Mouse (Mus musculus) lung, embryonic 16.5 days (tissue): ENCODE data around the gene Rpl5. TPM values are rescaled to one million over a fixed set of nuclear protein-coding genes. Genes with fewer than 3 reads are reported as not detected.
"Not testable (repeated sequence)": the region's sequence is repeated elsewhere in the genome, so short reads cannot be mapped to it uniquely, and the experiment has no call there.

ENCODE experiments used
- ATAC-seq: fragments of 200-750 bp; cut with Nextera tagmentation; 2 replicates; pipeline ENCODE4 v1.8.0; 2017; ENCODE audit warnings: low read depth, mild to moderate bottlenecking, moderate library complexity
- H3K27ac ChIP-seq: fragments of 300-500 bp; sonication (generic); 2 replicates; pipeline ENCODE4 v1.5.1; 2014; ENCODE audit warnings: mild to moderate bottlenecking, control low read depth, low read length
- H3K27me3 ChIP-seq: fragments of 300-500 bp; sonication (generic); 2 replicates; pipeline ENCODE4 v1.6.1; 2014; ENCODE audit warnings: low read depth, low read length, mixed read lengths; ENCODE audit not compliant: control insufficient read depth, insufficient read depth
- H3K36me3 ChIP-seq: fragments of 300-500 bp; sonication (generic); 2 replicates; pipeline ENCODE4 v1.6.1; 2014; ENCODE audit warnings: low read length; ENCODE audit not compliant: control insufficient read depth, insufficient read depth
- H3K4me1 ChIP-seq: fragments of 300-500 bp; sonication (generic); replicated peaks from 2 replicates; pipeline ENCODE4 v1.6.1; 2014; ENCODE audit warnings: low read length, mixed read lengths; ENCODE audit not compliant: control insufficient read depth, insufficient read depth
- H3K4me2 ChIP-seq: fragments of 300-500 bp; sonication (generic); 2 replicates; pipeline ENCODE4 v1.6.1; 2014; ENCODE audit warnings: low read depth, low read length, control low read depth
- H3K4me3 ChIP-seq: fragments of 300-500 bp; sonication (generic); 2 replicates; pipeline ENCODE4 v1.5.1; 2014; ENCODE audit warnings: mild to moderate bottlenecking, low read length, control low read depth
- H3K9ac ChIP-seq: fragments of 300-500 bp; sonication (generic); 2 replicates; pipeline ENCODE4 v1.6.1; 2014; ENCODE audit warnings: low read length, control low read depth
- H3K9me3 ChIP-seq: fragments of 300-500 bp; sonication (generic); 2 replicates; pipeline ENCODE4 v1.6.1; 2016; ENCODE audit warnings: low read length; ENCODE audit not compliant: control insufficient read depth
- WGBS: fragments of 180-500 bp; shearing (Covaris S2); extraction: QIAGEN DNeasy Blood & Tissue Kit; methylation state at CpG from one replicate; pipeline ENCODE4 v1.1.7; 2014; 5-methylcytosine and 5-hydroxymethylcytosine counted together
- polyA plus RNA-seq: library from polyadenylated mRNA; unstranded; fragments of >200 nt; fragmentation: Nextera tagmentation; extraction: Ambion mirVana; gene quantifications from 2 replicates; pipeline ENCODE4 v1.2.1, GENCODE M21; 2015

Rpl5 gene
- polyA plus RNA-seq, 1 experiment from 2014 or later = 63.5 TPM

DNA sequence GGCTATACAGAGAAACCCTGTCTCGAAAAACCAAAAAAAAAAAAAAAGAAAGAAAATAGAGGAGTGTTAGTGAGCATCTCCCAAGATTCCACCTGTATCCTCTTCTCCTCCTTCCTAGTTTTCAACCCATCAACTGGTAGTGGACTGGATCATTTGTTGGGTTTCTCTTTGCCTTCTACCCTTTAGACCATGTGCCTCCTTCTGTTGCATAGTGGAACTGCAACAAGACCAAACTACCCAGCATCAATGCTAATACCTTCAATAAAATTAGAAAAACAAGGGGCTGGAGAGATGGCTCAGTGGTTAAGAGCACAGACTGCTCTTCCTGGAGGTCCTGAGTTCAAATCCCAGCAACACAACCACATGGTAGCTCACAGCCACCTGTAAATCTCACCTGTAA is 8.8 kb upstream of the Rpl5 start:
- not testable (repeated sequence) for H3K4me2 ChIP-seq, H3K4me1 ChIP-seq, H3K36me3 ChIP-seq, H3K9me3 ChIP-seq, H3K4me3 ChIP-seq, H3K27me3 ChIP-seq, H3K9ac ChIP-seq, H3K27ac ChIP-seq
- peak; percentile 45; the same call in 1 of the 2 replicates for ATAC-seq
- WGBS = 60% methylated on average over 1 of the region's 1 CpGs

DNA sequence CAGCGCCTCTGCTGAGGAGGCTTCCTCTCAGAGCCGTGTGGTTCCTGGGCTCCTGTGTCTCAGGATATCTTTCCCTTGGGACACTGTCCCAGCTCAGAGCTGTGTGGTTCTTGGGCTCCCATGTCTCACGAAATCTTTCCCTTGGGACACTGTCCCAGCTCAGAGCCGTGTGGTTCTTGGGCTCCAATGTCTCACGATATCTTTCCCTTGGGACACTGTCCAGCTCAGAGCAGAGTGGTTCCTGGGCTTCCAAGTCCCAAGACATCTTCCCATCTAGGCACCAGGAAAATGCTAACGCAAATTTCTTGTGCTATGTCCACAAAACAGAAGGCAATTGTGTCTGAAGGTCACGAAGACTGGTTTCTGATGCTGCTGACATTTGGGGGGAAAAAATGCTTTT is 5.6 kb upstream of the Rpl5 start:
- Histone ChIP-seq H3K9me3 (no peaks in the 10 kb centered on the region), H3K27me3 (no peaks in the 10 kb centered on the region), H3K4me2 (no peak overlapping the region), H3K4me1 (no peaks in the 10 kb centered on the region), H3K4me3 (no peak overlapping the region), H3K36me3 (no peaks in the 10 kb centered on the region), H3K9ac (no peak overlapping the region), H3K27ac (no peak overlapping the region)
- WGBS = 62% methylated on average over 7 of the region's 7 CpGs
- no peak for ATAC-seq

DNA sequence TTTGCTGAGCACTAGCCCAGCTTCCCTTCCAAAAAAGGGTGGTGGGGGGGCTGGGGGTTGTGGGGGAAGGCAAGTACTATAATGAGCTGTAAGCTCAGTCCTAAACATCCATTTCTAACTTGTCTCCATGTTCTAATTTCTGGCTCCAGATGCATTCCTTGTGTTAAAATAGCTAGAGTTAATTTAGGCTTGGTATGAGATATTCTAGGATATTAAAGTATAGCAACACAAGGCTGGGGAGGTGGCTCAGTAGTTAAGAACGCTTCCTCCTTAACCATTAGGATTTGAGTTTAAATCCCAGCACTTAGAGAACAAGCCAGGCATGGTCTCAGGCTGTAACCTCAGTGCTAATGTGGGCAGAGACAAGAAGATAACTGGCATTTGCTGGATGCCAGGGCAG is 4.0 kb upstream of the Rpl5 start:
- Histone ChIP-seq H3K36me3 (no peaks in the 10 kb centered on the region), H3K9ac (no peak overlapping the region)
- 73% methylated on average over 1 of the region's 1 CpGs for WGBS

DNA sequence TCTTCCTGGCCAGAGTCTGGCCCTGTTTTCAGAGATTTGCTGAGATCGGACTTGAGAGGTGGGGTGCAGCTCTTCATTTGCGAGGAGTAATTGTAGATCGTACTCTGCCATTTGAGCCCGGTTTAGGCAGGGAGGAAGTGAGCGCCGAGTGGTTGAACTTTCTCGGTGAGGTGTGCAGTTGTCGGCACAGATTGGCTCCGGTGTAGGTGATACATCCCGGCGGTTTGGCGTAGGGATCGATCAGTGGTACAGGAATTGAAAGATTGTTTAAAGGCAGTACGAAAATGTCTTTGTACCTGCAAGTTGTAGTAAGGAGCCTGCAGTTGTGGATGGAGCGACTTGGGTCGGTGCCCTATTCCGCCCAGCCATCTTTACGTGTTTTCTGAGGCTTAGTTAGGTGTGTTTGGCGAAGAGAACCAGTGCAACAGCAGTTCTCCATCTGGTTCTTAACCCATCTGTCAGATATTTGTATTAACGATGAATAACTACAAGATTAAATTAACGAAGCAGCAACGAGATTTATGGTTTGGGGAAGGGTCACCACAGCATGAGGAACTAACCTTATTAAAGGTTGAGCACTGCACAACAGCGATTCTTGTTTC is 813 bp downstream of the Rpl5 start:
- WGBS = under 1% methylated on average over 23 of the region's 23 CpGs
- peak overlapping the region; percentile 100 for H3K9ac ChIP-seq

More for the DNA sequence above, 4.0 kb upstream of the Rpl5 start:
- Histone ChIP-seq H3K27ac (no peak overlapping the region), H3K27me3 (no peaks in the 10 kb centered on the region), H3K4me1 (no peaks in the 10 kb centered on the region), H3K4me2 (no peak overlapping the region), H3K9me3 (no peaks in the 10 kb centered on the region), H3K4me3 (no peak overlapping the region)
- no peak for ATAC-seq

DNA sequence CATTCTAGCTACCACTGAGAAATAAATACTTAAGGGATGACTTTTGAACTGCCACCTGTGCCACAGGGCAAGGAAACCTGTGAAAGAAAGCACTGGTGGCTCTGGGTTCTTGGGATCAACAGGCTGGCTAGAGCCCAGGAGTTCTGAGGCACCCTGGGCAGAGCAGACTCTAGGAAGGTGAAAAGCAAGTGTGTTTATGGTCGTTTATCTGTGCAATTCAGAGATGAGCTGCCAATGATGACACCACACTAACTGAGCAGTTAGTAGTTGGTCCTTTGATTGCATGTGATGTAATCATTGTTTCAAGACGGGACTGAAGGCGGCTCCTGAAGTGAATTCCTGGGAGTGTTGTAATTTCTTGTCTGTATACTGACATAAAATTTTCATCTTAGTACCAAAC is 4.0 kb downstream of the Rpl5 start:
- Histone ChIP-seq H3K9ac (no peak overlapping the region), H3K4me2 (no peak overlapping the region), H3K4me3 (no peak overlapping the region), H3K36me3 (peaks cover 62% of the 10 kb centered on the region), H3K4me1 (peaks cover 5% of the 10 kb centered on the region; the same call in 1 of the 2 replicates), H3K27ac (no peak overlapping the region), H3K27me3 (no peaks in the 10 kb centered on the region), H3K9me3 (no peaks in the 10 kb centered on the region)
- no peak for ATAC-seq
- WGBS = 56% methylated on average over 3 of the region's 3 CpGs

More for the DNA sequence above, 813 bp downstream of the Rpl5 start:
- Histone ChIP-seq H3K4me2 (peak overlapping the region; percentile 86), H3K27ac (peak overlapping the region; percentile 70), H3K27me3 (no peaks in the 10 kb centered on the region), H3K9me3 (no peaks in the 10 kb centered on the region), H3K4me1 (peaks cover 5% of the 10 kb centered on the region; the same call in 1 of the 2 replicates), H3K4me3 (peak overlapping the region; percentile 100), H3K36me3 (peaks cover 33% of the 10 kb centered on the region)
- no peak for ATAC-seq

DNA sequence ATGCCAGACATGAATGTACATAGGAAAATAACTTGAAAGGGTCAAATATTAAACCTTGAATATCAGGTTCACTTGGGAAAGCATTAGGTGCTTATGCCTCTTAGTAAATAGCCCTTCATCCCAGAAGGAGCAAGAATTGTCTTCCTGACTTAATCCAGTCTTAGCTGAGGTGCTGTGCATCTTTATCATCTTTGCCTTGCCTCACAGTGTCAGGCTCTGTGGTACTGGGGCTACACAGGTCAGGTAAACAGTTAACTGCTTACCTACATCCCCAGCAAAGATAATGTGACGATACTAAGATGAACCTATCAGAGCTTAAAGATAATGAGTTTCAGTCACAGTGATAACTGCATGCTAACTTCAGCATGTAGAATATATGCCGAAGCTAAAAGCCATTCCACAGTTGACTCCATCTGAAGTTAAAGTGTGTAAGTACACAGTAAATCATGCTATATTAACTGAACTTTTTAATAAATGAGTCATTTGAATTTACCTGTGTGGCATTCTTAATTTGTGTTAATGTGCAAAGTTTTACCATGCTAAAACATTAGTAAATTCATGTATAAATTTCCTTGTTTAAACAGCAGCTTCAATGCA is 8.3 kb downstream of the Rpl5 start:
- H3K4me1 ChIP-seq = no peaks in the 10 kb centered on the region
- no peak overlapping the region for H3K27ac ChIP-seq
- no peak for ATAC-seq
- H3K36me3 ChIP-seq = peaks cover 57% of the 10 kb centered on the region
- no peak overlapping the region for H3K9ac ChIP-seq
- WGBS = 84% methylated on average over 2 of the region's 2 CpGs
- no peaks in the 10 kb centered on the region for H3K27me3 ChIP-seq
- no peak overlapping the region for H3K4me2 ChIP-seq
- no peak overlapping the region for H3K4me3 ChIP-seq
- no peaks in the 10 kb centered on the region for H3K9me3 ChIP-seq

DNA sequence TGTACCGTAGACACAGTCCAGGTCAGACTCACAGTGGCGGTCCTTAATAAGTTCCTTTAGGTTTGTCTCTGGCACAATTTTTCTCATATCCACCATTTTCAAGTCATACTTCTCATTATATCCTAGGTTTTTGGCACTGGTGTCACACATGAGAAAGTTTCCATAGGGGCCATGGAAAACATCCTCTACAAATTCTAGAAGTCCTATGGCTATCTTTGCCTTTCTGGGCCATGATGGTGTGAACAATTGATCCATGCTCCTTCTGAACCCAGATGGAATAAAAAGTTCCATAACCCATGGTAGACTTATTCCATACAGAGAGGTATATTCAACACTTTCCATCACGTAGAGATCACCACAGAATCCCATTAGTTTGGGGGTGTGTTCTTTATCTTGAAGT is 9.4 kb downstream of the Rpl5 start:
- ATAC-seq = no peak
- H3K9me3 ChIP-seq = no peaks in the 10 kb centered on the region
- no peaks in the 10 kb centered on the region for H3K4me1 ChIP-seq
- WGBS = 86% methylated on average over 3 of the region's 3 CpGs
- H3K4me2 ChIP-seq = no peak overlapping the region
- no peak overlapping the region for H3K9ac ChIP-seq
- no peak overlapping the region for H3K4me3 ChIP-seq
- H3K27ac ChIP-seq = no peak overlapping the region
- peaks cover 48% of the 10 kb centered on the region for H3K36me3 ChIP-seq
- no peaks in the 10 kb centered on the region for H3K27me3 ChIP-seq

DNA sequence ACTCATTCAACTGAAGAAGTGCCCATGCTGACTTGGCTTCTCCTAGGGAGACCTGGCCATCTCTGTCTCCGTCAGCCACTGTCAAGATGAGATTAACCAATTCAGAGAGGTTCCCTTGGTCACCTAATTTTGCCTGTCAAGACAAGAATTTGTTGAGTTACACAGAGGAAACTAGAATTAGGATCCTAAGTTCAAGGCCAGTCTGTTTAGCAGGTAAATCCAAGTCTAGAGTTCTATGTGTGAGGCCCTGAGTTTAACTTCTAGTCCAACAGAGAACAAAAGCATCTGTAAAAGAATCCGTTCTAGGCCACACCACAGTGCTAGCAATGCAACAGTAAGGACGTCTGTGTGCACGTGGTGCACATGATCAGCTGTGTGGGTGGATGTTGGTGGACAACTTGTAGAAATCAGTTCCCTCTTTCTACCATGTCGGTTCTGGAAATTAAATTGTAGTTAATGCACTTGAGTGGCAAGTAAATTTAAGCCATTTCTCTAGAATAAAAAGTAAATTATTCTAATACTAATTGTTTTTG is 9.8 kb downstream of the Rpl5 start:
- Histone ChIP-seq H3K4me2 (no peak overlapping the region), H3K4me3 (no peak overlapping the region), H3K36me3 (peaks cover 44% of the 10 kb centered on the region), H3K4me1 (no peaks in the 10 kb centered on the region), H3K27me3 (no peaks in the 10 kb centered on the region), H3K9ac (no peak overlapping the region), H3K27ac (no peak overlapping the region), H3K9me3 (no peaks in the 10 kb centered on the region)
- WGBS = 56% methylated on average over 5 of the region's 5 CpGs
- ATAC-seq = no peak

DNA sequence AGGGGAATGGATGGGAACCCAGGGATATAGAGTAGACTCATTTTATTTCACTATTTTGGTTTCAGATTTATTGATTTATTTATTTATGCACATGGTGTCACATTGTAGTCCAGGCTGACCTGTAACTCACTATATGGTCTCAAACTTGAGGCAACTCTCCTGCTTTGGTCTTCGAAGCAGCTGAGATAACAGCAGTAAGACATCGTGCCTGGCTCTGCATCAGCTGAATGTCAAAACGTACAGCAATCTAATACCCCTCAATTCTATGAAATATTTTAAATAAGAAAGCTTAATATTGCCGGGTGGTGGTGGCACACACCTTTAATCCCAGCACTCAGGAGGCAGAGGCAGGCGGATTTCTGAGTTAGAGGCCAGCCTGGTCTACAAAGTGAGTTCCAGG is 10.7 kb downstream of the Rpl5 start:
- no peak overlapping the region for H3K4me2 ChIP-seq
- WGBS = 84% methylated on average over 5 of the region's 5 CpGs
- no peak for ATAC-seq
- no peaks in the 10 kb centered on the region for H3K27me3 ChIP-seq
- H3K36me3 ChIP-seq = peaks cover 36% of the 10 kb centered on the region
- H3K9me3 ChIP-seq = no peaks in the 10 kb centered on the region
- H3K4me1 ChIP-seq = no peaks in the 10 kb centered on the region
- no peak overlapping the region for H3K9ac ChIP-seq
- no peak overlapping the region for H3K4me3 ChIP-seq
- H3K27ac ChIP-seq = no peak overlapping the region
